Mouse (Mus musculus) hindbrain, embryonic 14.5 days (tissue): Measurements from ENCODE around the gene Pgpep1. TPM values are rescaled to one million over a fixed set of nuclear protein-coding genes. Genes with fewer than 3 reads are reported as not detected.

Experiments used
- ATAC-seq: fragments of 200-750 bp; cut with Nextera tagmentation; 2 replicates; pipeline ENCODE4 v1.8.0; 2017; ENCODE audit warnings: moderate number of reproducible peaks, mild to moderate bottlenecking, moderate TSS enrichment, moderate library complexity; ENCODE audit not compliant: low FRiP score
- DNase-seq: peaks from one replicate; pipeline ENCODE4 v3.0.0-alpha.2; 2015; ENCODE audit warnings: low spot score
- H3K27ac ChIP-seq: fragments of 300-500 bp; sonication (generic); 2 replicates; pipeline ENCODE4 v1.5.1; 2014; ENCODE audit warnings: mild to moderate bottlenecking, moderate library complexity
- H3K27me3 ChIP-seq: fragments of 300-500 bp; sonication (generic); 2 replicates; pipeline ENCODE4 v1.6.1; 2014; ENCODE audit warnings: mild to moderate bottlenecking, low read length, mixed read lengths; ENCODE audit not compliant: control insufficient read depth, insufficient read depth
- H3K36me3 ChIP-seq: fragments of 300-500 bp; sonication (generic); replicated peaks from 2 replicates; pipeline ENCODE4 v1.6.1; 2014; ENCODE audit not compliant: control insufficient read depth, insufficient read depth
- H3K4me1 ChIP-seq: fragments of 300-500 bp; sonication (generic); replicated peaks from 2 replicates; pipeline ENCODE4 v1.6.1; 2014; ENCODE audit warnings: antibody characterized with exemption, low read length, mixed read lengths; ENCODE audit not compliant: control insufficient read depth, insufficient read depth
- H3K4me2 ChIP-seq: fragments of 300-500 bp; sonication (generic); replicated peaks from 2 replicates; pipeline ENCODE4 v1.6.1; 2014; ENCODE audit warnings: mild to moderate bottlenecking, moderate library complexity
- H3K4me3 ChIP-seq: fragments of 300-500 bp; sonication (generic); replicated peaks from 2 replicates; pipeline ENCODE4 v1.5.1; 2014; ENCODE audit warnings: mild to moderate bottlenecking, low read length
- H3K9ac ChIP-seq: fragments of 300-500 bp; sonication (generic); 2 replicates; pipeline ENCODE4 v1.6.1; 2014
- H3K9me3 ChIP-seq: fragments of 300-500 bp; sonication (generic); 2 replicates; pipeline ENCODE4 v1.6.1; 2016; ENCODE audit warnings: low read length; ENCODE audit not compliant: control insufficient read depth
- WGBS: fragments of 180-500 bp; shearing (Covaris S2); extraction: QIAGEN DNeasy Blood & Tissue Kit; methylation state at CpG from one replicate; pipeline ENCODE4 v1.1.7; 2014; 5-methylcytosine and 5-hydroxymethylcytosine counted together
- polyA plus RNA-seq: library from polyadenylated mRNA; unstranded; fragments of >200 nt; fragmentation: Nextera tagmentation; extraction: Ambion mirVana; gene quantifications from 2 replicates; pipeline ENCODE4 v1.2.1, GENCODE M21; 2014

The Pgpep1 gene
- polyA plus RNA-seq, 1 experiment from 2014 or later, result 74.0 TPM

- Histone ChIP-seq H3K27me3 (no peaks in the 10 kb centered on the region), H3K4me2 (no peak overlapping the region), H3K9ac (no peak overlapping the region), H3K36me3 (peaks cover 14% of the 10 kb centered on the region), H3K27ac (no peak overlapping the region), H3K9me3 (no peaks in the 10 kb centered on the region), H3K4me3 (no peak overlapping the region), H3K4me1 (0 out of 2 replicates have a peak, but pooled peaks cover 3% of the 10 kb centered on the region)
- ATAC-seq, result no peak
- DNase-seq, result no peak
- 89% methylated on average over 3 of the region's 3 CpGs for WGBS
Observed at GRCm38 (mm10) chr8:70681410-70681809, 21.2 kb upstream of the Pgpep1 start.

DNA sequence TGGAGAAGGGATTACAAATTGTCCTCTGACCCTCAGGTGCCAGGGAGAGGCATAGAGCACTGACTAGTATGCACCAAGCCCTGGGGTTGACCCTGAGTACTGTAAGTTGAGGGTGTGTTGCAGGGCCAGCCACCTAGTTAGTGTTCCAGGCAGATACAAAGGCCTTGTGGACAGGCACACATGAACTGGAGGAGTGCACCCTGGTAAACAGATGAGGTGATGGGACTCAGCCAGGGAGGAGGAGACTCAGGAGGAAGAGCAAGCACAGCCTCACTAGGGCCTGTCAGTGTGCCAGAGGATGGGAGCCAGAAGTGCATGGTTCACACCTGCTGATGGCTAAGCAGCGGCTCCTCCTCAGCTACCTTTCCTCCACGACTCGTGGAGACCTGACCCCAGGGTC, 19.9 kb upstream of the Pgpep1 start:
- H3K9ac ChIP-seq, result no peak overlapping the region
- H3K9me3 ChIP-seq, result no peaks in the 10 kb centered on the region
- DNase-seq, result no peak
- 85% methylated on average over 3 of the region's 3 CpGs for WGBS
- H3K4me1 ChIP-seq, result 0 out of 2 replicates have a peak, but pooled peaks cover 3% of the 10 kb centered on the region
- H3K36me3 ChIP-seq, result peaks cover 18% of the 10 kb centered on the region
- H3K27me3 ChIP-seq, result no peaks in the 10 kb centered on the region
- no peak for ATAC-seq
- H3K27ac ChIP-seq, result no peak overlapping the region
- no peak overlapping the region for H3K4me3 ChIP-seq
- no peak overlapping the region for H3K4me2 ChIP-seq

DNA sequence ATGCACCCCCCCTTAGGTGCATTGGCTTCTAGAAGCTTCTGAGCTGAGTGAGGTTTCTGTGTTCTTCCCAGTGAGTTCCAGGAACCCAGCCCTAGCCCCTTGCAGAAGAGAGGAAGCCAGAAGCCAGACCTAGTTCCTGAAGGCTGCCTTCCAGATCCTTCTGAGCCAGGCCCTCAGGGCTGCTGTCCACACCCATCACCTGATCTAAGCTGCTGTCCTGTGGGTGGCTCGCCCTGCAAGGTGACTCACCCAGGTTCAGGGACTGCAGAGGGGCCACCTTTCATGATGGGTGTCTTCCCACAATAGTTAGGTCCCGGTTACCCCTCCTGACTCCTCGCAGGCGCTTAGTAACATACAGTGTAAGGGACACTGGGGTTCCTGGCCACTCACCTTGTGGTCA, 19.2 kb upstream of the Pgpep1 start:
- no peak for DNase-seq
- peaks cover 18% of the 10 kb centered on the region for H3K36me3 ChIP-seq

GRCm38 (mm10) chr8:70678679-70679078, 18.5 kb upstream of the Pgpep1 start:
- H3K4me2 ChIP-seq, result no peak overlapping the region
- H3K4me3 ChIP-seq, result no peak overlapping the region
- no peaks in the 10 kb centered on the region for H3K9me3 ChIP-seq
- no peak overlapping the region for H3K9ac ChIP-seq
- no peak overlapping the region for H3K27ac ChIP-seq
- peaks cover 18% of the 10 kb centered on the region for H3K36me3 ChIP-seq
- H3K4me1 ChIP-seq, result peaks cover 8% of the 10 kb centered on the region
- no peaks in the 10 kb centered on the region for H3K27me3 ChIP-seq
- DNase-seq, result no peak
- no peak for ATAC-seq

More for the DNA sequence above, 19.2 kb upstream of the Pgpep1 start:
- H3K9me3 ChIP-seq, result no peaks in the 10 kb centered on the region
- 89% methylated on average over 4 of the region's 4 CpGs for WGBS
- no peaks in the 10 kb centered on the region for H3K27me3 ChIP-seq
- no peak overlapping the region for H3K4me3 ChIP-seq
- peaks cover 4% of the 10 kb centered on the region; the same call in 1 of the 2 replicates for H3K4me1 ChIP-seq
- H3K27ac ChIP-seq, result no peak overlapping the region
- no peak overlapping the region for H3K4me2 ChIP-seq
- ATAC-seq, result no peak
- H3K9ac ChIP-seq, result no peak overlapping the region

GRCm38 (mm10) chr8:70677451-70678080, 17.4 kb upstream of the Pgpep1 start:
- Histone ChIP-seq H3K4me1 (peaks cover 8% of the 10 kb centered on the region), H3K27ac (no peak overlapping the region), H3K9ac (no peak overlapping the region), H3K36me3 (peaks cover 18% of the 10 kb centered on the region), H3K9me3 (no peaks in the 10 kb centered on the region), H3K27me3 (no peaks in the 10 kb centered on the region), H3K4me3 (no peak overlapping the region), H3K4me2 (no peak overlapping the region)
- WGBS, result 94% methylated on average over 15 of the region's 15 CpGs
- no peak for ATAC-seq
- no peak for DNase-seq

DNA sequence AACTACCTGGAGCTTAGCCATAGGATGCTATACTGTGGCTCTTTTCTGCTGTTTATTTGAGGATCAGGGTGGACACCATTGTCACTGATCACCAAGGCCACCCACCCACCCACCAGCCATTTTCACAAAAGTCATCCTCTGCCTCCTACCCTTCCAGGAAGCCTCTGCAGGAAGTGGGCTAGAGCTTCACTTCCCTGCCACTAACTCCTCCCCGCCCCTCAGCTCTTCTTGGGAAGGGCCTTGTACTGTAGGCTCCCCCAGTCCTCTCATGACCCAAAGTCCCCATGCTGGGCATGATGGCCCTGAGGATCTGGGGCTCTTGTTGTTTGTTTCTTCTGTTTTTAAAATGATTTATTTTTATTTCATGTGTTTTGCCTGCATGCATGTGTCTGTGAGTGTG, 15.1 kb upstream of the Pgpep1 start:
- no peak for ATAC-seq
- H3K4me3 ChIP-seq, result no peak overlapping the region
- H3K4me1 ChIP-seq, result peaks cover 8% of the 10 kb centered on the region
- H3K9me3 ChIP-seq, result no peaks in the 10 kb centered on the region
- no peak overlapping the region for H3K27ac ChIP-seq
- 100% methylated on average over 1 of the region's 1 CpGs for WGBS
- no peak overlapping the region for H3K9ac ChIP-seq
- DNase-seq, result no peak
- no peaks in the 10 kb centered on the region for H3K27me3 ChIP-seq
- no peak overlapping the region for H3K4me2 ChIP-seq
- peaks cover 18% of the 10 kb centered on the region for H3K36me3 ChIP-seq

DNA sequence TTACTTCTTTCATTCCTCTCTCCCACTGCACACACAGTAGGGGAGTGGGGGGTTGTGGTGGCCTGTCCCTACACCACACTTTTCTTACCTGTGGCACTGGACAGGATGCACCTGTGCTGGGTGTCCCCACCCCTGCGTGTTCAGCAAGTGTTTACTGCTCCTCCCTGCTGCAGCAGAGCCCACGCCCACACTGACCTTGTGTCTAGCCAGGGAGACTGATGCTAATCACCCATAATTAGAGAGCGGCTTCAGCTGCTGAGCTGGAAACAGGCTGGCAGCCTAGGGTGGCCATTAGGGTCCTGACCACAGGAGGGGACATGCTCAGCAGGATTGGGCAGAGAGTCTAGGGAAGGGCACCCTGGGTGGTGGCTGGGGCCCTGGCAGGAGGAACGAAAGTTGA, 14.5 kb upstream of the Pgpep1 start:
- Histone ChIP-seq H3K27ac (no peak overlapping the region), H3K27me3 (no peaks in the 10 kb centered on the region), H3K9ac (0 out of 2 replicates have a peak overlapping the region, but pooled peaks have one; percentile 75), H3K9me3 (no peaks in the 10 kb centered on the region), H3K36me3 (peaks cover 18% of the 10 kb centered on the region), H3K4me1 (peaks cover 8% of the 10 kb centered on the region), H3K4me3 (no peak overlapping the region), H3K4me2 (no peak overlapping the region)
- no peak for ATAC-seq
- DNase-seq, result no peak
- 86% methylated on average over 4 of the region's 4 CpGs for WGBS

- DNase-seq (no peak), ATAC-seq (no peak)
- Histone ChIP-seq H3K36me3 (peaks cover 13% of the 10 kb centered on the region), H3K27ac (peak overlapping the region; percentile 98), H3K9me3 (no peaks in the 10 kb centered on the region), H3K4me2 (peak overlapping the region; percentile 80), H3K4me1 (peaks cover 8% of the 10 kb centered on the region), H3K27me3 (no peaks in the 10 kb centered on the region), H3K4me3 (peak overlapping the region; percentile 66), H3K9ac (peak overlapping the region; percentile 75)
- WGBS, result 90% methylated on average over 3 of the region's 3 CpGs
Observed at GRCm38 (mm10) chr8:70674109-70674508, 13.9 kb upstream of the Pgpep1 start.

DNA sequence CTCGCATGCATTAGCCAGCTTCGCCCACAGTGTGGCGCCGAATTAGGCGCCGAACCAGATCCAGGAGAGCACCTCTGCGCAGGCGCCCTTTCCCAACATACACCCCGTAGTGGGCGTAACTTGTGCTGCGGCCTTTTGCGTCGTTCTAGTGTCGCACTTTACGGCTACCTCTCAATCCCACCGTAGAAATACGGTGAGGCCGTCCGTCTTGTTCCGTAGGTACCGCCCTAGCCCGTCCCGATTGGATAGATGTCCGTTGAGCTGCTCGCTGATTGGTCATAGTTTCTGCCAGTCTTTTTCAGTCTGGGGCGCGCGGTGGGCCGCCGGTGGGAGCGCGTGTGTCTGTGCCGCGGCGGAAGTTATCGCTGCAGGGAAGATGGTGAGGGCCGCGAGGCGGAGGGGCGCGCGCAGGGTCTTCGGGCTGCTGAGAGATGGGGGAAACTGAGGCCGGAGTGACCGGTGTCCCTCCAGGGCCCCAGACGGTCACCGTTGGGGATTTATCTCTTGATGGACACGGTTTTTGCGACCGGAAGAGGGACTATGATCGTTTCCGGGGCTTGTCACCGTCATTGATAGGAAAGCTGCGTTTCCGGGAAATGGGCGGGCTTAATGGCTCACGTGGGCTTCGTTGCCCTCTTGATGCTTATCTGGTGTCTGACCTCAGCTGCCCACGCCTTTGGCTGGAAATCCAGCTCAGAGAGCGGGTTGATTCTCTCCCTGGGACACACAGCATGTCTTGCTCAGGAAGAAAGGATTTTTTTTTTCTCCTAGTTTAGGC, 13.1 kb upstream of the Pgpep1 start, which contains the start of gene Lsm4:
TSS of gene Lsm4 (plus strand) at position 170 of the 778 bp plus-strand sequence.
- H3K9ac ChIP-seq, result peak within 1 kb of the TSS; percentile 75
- H3K36me3 ChIP-seq, result peaks cover 6% of the 10 kb centered on the region; the same call in 1 of the 2 replicates
- under 1% methylated on average over 60 of the region's 60 CpGs for WGBS
- peak within 1 kb of the TSS; percentile 66 for H3K4me3 ChIP-seq
- ATAC-seq (peak; percentile 98), DNase-seq (peak; percentile 99)
- H3K4me1 ChIP-seq, result peaks cover 8% of the 10 kb centered on the region
- no peaks in the 10 kb centered on the region for H3K27me3 ChIP-seq
- no peaks in the 10 kb centered on the region for H3K9me3 ChIP-seq
- H3K27ac ChIP-seq, result peak within 1 kb of the TSS; percentile 98
- peak within 1 kb of the TSS; percentile 80 for H3K4me2 ChIP-seq
